Mouse (Mus musculus) spleen, postnatal 10 days (tissue): ENCODE results near the gene Tmc1.

Source experiments
- DNase-seq, 2 experiments: peaks; one replicate each; pipeline ENCODE4 v3.0.0; 2021 to 2022; ENCODE audit warnings: low spot score in 2 of 2

Gene Tmc1

DNA sequence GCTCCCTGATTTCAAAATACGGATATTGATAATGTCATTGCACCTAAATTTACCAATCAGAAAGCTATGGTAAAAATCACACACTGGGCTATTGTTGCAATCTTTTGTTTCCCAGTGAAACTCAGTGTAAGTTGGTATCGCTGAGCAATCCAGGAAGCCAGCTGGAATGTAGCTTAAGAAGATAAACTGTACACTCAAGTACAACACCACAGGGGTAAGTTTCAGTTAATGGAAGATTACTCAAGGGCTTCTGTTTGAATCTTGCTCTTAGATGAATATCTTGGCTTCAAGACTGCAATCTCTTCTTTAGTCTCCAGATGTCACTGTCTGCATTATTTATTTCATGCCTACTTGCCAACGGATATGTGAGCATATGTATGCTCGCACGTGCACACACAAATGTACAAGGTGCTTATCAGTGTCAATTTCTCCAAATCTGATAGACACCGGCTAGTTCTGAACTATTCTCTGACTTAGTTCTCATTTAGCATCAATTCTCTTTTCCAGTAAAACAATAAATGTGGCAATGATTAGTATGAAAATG lies 156.4 kb downstream of the Tmc1 start:
- DNase-seq = no peak

DNA sequence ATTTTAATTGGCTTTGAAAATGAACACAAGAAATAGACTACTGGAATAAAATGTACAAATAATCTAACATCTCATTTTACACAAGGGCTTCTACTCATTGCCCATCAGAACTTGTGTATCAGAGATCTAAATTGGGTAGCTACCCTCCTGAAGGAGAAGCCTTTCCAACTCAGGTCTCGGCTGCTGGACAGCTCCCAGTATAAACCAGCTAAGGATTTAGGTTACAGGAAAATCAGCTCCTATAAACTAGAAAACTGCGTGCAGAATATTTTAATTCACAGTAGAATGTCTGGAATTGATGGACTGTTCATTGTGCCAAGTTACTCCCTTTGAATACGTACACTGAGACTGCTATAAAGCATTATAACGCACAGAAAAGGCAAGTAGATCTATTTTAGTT lies 158.0 kb downstream of the Tmc1 start:
- DNase-seq = no peak

DNA sequence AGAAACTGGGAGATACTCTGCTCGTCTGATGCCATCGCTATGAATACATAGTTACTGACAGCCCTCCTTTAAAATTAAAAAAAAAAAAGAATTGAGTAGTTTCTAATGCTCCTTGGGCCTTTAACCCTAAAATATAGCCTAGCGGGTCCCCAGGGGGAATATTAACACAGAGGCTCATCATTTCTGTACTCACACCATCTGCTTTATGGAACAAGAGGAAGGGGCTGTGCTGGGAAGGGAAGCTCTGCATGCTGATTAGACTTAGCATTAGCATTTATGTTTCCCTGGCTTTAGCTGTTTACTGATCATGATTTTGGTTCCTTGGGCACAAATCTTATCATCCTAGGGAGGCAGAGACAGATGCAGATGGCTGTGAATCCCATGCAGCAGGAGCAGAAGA lies 159.0 kb downstream of the Tmc1 start:
- DNase-seq = no peak

DNA sequence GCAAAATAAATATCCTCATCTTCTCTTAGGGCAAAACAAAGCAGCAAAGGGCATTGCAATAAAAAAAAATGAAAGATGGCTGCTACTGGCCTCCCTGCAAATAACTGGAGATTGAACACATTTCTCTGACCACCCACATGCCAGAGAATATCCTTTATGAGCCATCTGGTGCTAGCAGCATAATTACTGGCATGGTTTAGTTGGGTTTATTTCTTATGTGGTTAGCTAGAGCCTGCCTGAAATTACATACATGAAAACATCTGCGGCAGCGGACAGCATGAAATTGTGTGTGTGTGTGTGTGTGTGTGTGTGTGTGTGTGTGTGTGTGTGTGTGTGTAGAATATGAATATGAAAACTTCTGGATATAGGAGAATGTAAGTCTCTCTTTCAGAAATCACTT lies 161.2 kb downstream of the Tmc1 start:
- no peak for DNase-seq

DNA sequence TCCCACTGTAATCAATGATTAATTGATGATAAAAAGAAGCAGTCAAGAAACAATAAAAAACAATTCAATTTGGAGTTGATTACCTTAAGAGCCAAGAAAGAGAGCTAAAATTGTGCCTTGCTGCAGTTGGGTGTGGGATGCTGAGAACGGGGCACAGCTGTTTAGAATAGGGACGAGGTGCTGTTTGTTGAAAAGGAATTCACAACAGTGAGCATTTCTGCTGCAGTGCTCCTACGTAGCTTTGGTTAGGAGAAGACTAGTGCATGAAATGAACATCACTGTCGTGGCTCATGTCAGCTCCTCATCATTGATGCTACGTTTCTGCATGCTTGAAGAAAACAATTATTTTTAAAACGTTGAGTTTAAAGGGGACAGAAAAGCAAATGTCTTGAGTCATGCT lies 166.7 kb downstream of the Tmc1 start:
- no peak for DNase-seq

DNA sequence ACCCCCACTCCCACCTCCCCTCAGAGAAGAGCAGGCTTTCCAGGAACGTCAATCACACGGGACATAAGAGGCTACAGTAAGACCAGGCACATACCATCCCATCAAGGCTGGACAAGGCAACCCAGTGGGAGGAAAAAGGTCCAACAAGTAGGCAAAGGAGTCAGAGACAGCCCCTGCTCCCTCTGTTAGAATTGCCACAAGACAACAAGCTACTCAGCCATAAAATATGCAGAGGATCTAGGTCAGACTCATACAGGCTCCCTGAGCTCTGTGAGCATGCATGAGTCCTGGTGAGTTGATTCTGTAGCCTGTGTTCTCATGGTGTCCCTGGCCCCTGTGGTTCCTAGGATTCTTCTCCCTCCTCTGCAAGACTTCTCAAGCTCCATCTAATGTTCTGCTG lies 178.3 kb downstream of the Tmc1 start:
- DNase-seq = no peak

DNA sequence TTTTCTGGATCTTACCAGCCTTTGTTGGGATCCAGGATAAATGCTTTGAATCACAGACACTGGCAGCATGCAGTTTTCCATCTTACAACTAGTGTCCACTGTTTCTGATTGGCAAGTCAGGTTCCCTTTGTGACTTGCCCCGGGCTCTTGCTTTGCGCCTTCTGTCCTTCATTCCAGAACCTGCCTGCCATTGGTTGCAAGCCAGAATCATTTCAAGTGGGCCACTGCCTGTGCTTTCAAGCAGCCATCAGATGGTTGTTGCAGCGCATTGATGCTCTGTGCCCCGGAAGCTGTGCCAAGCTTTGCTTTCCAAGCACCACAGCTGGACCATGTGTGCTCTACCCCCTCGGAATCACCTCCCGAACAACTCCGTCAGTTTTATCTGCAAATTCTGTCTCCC lies 180.1 kb downstream of the Tmc1 start:
- DNase-seq = no peak

DNA sequence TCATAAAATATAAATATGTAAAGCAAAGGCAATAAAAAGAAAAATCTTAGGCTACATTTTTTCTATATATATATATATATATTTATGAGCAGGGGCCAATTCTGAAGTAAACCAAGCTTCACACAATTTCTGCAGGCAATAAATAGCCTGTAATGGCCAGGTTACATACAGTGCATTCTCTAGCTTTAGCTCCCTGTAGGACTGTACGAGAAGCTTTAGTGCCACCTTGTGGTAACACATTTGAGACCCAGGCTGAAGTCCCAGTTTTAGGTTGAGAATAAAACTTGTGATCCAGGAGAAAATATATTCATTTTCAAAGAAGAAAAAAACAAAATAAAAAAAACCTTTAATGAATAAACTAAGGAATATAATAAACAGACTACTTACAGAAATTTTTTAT lies 189.8 kb downstream of the Tmc1 start:
- no peak for DNase-seq

DNA sequence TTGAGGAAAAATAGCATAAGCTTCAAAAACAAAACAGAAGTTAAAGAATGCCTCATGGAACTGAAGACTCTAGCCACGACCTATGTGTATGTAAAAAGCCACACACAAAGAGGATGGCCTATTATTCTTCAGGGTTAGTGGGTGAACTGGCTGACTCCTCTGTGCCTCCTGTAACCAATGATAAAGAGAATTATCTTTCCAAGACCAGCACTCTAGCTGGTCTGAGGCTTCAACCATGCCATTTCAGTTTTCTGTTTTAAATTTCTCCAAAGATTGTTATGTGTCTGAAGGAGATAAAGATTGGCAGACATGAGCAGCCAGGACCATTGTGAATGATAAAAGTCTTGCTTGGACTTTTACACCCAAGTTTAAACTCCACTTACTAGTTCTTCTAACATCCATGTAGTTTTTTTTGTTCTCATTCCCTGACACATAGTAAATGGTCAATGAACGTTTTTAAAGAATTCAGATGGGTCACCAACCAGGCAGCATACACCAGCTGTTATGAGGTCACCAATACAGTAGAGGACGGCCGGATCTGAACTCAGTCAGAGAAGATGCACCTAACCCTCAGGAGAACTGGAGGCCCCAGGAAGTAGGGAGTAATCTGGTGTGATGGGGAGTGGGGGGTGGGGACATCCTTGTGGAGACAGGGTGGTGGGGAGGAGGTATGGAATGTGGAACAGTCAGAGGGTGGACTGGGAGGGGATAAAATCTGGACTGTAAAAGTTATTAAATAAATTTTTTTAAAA lies 192.2 kb downstream of the Tmc1 start:
- DNase-seq = no peak

DNA sequence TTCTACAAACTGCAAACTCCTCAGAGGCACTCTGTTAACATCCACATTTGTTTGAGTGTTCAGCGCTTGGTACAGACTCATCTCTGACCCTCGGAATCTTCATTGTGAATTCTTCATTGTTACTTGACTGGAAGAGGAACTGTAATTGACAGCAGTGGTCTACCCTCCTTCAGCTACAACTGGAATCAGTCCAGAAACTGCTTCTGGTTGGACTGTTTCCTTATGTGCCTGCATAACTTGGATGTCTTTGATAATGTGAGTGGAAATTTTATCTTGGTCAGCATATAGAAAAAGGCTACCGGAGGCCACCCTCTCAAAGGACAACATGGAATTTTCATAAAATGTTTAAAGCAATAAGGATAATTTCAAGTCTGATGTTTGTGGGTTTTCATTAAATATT lies 192.9 kb downstream of the Tmc1 start:
- DNase-seq = no peak

DNA sequence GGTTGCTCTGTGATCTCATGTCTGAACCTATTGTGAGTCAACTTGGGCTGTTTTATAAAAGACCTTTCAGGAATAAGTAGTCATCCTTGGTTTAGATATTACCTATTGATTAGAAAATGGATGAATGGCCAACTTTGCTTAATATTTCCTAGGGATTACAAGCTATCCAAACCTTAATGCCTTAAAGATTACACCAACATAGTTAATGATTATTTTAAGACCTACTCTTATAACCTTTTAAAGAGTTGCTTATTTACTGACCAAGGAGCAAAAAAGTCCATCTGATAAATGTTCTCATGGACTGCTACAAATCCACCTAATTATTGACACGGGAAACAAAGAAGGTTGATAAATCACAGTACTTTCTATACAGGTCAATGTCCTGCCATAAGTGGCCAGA lies 209.4 kb downstream of the Tmc1 start:
- DNase-seq = no peak
